Mouse (Mus musculus) ES-Bruce4 (cell line): ENCODE measurements around the gene Kif26b.

ENCODE experiments used
- CTCF ChIP-seq: IDR thresholded peaks from one replicate; pipeline ENCODE4 v1.8.1; 2011; ENCODE audit warnings: low read depth, low read length
- EP300 ChIP-seq: IDR thresholded peaks from 2 replicates; pipeline ENCODE4 v1.6.1; 2011; ENCODE audit warnings: low read depth, low read length; ENCODE audit not compliant: insufficient read depth
- POLR2A ChIP-seq: IDR thresholded peaks from one replicate; pipeline ENCODE4 v1.8.1; 2011; ENCODE audit warnings: low read length; ENCODE audit not compliant: insufficient read depth

- TF ChIP-seq CTCF, result no peak
- TF ChIP-seq EP300, result no peak
- TF ChIP-seq POLR2A, result no peak
These were observed 92.4 kb downstream of the Kif26b start for GRCm38 (mm10) chr1:178621301-178621700.
